Mouse (Mus musculus): ENCODE data around the gene Plcl2.
"Not testable (repeated sequence)": the region's sequence is repeated elsewhere in the genome, so short reads cannot be mapped to it uniquely, and the experiment has no call there.

The Plcl2 gene

GRCm38 (mm10) chr17:50658901-50659300 is 149.7 kb downstream of the Plcl2 start:
- in situ Hi-C loops (cut with MboI, MseI), result no loop called here

DNA sequence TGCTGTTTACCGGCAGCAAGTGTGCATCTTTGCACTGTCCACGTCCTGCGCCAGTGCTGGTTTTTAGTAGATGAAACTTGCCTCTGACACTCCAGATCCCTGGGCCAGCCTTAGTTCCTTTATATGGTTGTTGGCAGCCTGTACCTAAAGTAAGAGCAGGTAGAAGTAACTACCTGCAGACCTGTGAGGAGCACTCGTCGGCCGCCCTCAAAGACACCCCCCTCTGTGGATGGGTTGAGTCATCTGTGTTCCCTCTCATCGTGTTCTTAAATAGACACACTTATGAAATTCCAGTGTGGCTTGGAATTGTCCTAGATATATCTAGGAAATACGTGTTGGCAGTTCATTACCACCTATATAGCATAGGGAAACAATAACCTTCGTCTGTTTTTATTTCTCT is 158.4 kb downstream of the Plcl2 start:
- in situ Hi-C loops (cut with MboI, MseI), result no loop called here

DNA sequence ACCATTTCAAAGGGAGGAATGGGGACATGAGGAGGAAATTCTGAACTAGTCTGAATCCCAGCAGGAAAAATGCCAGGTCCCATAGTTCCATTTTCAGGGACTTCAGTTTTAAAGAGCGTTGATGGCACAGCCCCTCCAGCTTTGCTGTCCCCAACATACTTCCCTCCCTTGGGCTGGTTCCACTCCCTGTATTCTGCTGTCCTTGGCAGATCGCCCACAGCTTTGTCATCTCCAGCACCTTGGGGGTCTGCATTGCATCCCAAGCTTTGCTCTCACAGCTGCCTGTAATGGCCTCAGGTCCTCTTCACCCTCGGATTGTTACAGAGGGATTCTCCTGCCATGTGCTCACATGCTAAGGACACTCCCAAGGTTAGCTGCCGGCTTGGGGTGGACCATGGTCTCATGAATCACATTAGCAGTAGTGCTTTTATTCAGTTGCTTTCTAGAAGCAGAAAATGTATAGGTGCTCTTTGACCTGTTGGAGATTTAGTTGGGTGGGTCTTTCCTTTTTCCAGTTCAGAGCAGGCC is 159.5 kb downstream of the Plcl2 start:
- in situ Hi-C loops (cut with MboI, MseI), result no loop called here

DNA sequence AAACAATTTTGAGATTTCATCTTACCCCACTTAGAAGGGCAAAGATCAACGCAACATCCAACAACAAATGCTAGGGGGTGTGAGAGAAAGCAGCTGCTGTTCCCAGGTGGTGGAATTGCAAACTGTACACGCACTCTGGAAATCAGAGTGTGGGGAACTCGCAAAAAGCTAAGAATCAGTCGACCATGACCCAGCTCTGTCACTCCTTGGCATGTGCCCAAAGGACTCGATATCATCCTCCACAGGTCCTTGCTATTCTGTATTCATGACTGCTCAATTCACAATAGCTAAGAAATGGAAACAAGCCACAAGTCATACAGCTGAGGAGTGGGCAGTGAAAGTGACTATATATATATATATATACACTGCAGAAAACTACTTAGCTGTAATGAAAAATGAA is 162.2 kb downstream of the Plcl2 start:
- in situ Hi-C loops (cut with MboI, MseI), result no loop called here

DNA sequence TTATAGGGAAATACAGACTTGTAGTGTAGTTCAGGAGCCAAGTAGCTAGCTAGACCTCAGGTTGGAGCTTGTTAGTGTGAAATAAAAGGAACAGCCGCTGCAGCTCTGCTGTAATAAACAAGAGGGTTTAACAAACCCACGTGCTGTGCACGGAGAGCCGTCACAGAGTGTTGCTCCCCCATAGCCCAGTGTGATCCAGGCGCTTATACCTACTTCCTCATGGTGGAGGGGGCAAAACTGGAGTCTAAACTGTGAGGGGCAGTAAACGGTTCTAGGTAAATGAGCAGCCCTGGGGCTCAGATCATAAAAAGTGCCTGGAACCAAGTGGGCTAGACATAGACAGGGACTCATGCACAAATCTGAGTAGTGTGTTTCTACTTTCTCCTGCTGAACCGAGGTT is 165.4 kb downstream of the Plcl2 start:
- in situ Hi-C loops (cut with MboI, MseI), result no loop called here

- in situ Hi-C loops (cut with MboI, MseI), result no loop called here
Measured at GRCm38 (mm10) chr17:50675231-50675630, 166.0 kb downstream of the Plcl2 start.

DNA sequence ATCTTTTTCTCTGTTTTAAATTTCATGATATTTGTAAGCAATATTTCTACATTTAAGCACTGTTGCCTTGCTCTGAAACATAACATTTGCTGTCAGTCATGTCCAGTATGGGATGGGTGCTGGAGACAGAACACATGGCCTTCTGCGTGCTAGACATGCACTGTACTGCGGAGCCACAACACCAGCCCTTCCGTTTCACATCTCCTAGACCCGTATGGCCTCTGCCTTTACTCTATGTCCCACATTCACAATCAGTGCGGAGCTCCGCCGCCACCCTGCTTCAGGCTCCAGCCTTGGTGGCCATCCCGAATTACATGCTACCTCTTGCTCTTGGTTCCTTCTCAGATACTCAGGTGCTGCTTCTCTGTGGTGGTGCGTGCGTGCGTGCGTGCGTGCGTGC is 168.1 kb downstream of the Plcl2 start:
- in situ Hi-C loops (cut with MboI, MseI), result no loop called here

- in situ Hi-C loops (cut with MboI, MseI), result no loop called here
Measured at GRCm38 (mm10) chr17:50677978-50678712, 168.9 kb downstream of the Plcl2 start.

DNA sequence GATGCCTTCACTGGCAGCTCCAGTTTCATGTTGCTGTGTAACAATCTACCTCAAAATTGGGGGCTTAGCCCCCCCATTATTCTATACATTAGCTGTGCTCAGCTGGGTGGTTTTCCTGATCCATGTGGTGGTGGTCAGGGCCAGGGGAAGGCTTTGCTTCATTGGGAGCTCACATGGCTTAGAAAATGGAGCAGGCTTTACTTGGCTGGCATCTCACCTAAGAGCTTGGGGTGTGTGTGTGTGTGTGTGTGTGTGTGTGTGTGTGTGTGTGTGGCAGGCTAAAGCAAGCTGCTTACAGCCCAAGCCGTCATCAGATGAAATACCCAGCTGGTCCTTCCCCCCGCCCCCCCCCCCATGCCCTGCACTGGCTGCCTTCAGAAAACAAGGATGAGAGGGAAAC is 169.5 kb downstream of the Plcl2 start:
- in situ Hi-C loops (cut with MboI, MseI), result no loop called here

DNA sequence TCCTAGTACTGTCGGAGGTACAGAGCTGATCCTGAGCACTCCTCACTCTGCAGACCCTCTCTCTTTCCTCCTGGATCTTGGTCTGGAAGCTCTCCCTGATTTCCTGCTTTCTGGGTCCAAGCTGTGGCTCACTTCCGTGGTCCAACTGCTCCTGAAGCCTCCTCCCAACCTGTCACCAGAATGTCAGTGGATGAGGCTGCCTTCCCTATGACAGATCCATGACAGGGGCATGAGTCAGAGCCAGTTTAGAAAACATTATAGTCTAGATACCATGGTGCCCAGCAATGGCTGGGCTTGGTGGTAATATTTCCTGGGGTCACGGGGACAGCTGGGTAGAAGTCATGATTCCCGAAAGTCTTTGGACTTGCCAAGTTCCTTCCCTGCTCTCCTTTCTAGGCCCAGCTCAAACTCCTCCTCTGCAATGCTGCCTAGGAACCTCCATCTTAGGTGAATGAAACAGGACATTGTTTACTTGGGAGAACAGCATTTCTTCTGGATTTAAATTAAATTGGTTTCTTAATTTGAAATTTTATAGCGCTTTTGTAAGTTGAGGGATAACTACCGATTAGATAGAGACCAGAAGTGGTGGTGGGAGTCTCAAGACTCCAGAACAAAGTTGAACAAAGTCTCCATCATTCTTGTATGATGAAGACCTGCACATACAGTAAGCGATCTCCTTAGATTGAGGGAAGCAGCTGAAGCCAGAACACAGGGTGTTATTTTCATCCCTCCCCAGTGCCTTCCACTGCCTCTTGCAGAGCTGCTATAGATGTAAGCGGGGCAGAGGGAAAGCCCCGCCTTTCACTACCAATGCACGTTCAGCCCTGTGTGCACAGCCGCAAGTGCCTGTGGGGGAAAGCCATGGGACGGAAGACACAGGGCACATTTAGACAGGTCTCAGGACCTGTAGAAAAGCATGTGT is 170.7 kb downstream of the Plcl2 start:
- in situ Hi-C loops (cut with MboI, MseI), result no loop called here

DNA sequence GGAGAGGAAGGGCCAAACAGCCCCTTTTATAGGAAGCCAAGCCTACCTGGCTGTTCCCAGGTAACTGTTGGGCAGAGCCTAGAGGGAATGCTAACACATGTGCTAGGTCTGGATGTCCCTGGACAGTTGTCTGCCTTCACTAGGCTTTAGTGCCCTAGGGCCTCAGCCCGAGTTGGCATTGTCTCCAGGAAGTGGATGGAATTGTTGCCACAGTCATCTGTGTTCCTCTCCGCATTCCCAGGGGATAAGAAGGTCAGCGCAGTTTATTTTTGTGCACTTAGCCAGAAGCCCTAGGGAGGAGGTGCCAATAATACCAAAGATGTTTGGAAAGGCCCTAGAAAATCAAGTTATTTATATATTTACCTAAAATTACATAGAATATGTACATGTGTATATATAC is 173.5 kb downstream of the Plcl2 start:
- in situ Hi-C loops (cut with MboI, MseI), result no loop called here

DNA sequence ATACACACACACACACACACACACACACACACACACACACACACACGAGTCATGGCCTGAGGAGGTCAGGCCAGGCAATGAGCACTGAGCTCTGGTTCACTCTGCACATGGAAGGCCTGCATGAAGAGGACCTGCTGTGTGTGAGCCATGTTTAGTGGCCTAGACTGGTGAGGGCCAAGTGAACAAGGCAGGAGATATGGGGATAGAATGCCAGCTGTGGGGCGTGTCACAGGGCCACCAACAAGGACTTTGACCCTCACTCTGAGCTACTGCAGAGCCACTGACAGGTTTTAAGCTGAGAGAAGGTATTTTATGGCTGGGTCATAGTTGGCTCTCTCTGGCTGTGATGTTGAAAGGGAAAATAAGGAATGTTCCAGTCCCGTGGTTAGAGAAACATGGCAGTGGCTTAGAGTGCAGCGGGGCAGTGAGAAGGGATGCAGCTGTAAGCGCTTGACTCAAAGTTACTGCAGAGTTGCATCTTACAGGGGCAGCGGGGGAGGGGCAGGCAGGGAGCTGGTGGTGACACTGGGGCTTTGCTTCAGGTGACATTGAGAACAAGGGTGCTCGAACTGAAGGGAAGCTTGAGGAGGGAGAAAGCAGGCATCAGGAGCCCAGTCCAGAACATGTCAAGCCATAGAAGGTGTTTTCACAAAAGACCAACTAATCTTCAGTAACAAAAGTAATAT is 175.9 kb downstream of the Plcl2 start:
- in situ Hi-C loops (cut with MboI, MseI), result no loop called here

GRCm38 (mm10) chr17:50687670-50688069 is 178.5 kb downstream of the Plcl2 start:
- in situ Hi-C loops (cut with MboI, MseI), result no loop called here

DNA sequence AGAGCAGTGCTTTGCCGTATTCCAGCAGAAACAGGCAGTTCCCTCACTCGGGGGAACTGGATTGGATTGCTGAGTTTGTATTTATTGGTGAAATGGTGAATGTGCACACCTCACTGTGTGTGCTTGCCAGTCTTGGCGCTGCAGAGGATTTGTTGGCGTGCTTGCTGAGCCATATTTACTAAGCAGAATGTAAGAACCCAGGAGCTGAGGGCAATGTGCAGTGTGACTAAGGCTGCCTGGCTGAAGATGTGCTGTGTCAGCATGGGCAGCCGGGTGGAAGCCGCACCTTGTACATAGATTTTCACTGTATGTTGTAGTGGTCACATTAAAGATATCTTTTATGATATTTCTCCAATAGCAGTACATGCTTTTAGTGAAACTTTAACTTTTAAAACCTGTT is 178.9 kb downstream of the Plcl2 start:
- in situ Hi-C loops (cut with MboI, MseI), result no loop called here

DNA sequence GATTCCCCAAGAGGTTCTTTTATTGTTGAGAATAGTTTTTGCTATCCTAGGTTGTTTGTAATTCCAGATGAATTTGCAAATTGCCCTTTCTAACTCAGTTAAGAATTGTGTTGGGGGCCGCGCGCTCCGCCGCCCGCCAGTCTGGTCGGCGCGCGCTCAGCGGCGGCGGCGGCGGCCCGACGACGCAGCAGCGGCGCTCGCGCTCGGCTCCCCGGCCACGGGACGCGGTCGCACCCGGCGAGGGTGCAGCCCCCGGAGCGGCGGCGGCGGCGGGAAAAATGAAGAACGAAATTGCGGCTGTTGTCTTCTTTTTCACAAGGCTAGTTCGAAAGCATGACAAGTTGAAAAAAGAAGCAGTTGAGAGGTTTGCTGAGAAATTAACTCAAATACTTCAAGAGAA is 189.2 kb downstream of the Plcl2 start:
- in situ Hi-C loops (cut with MboI, MseI), result not testable (repeated sequence)

GRCm38 (mm10) chr17:50710497-50711222 is 201.5 kb downstream of the Plcl2 start:
- in situ Hi-C loops (cut with MboI, MseI), result no loop called here

- in situ Hi-C loops (cut with MboI, MseI), result no loop called here
Measured at GRCm38 (mm10) chr17:50717586-50717985, 208.4 kb downstream of the Plcl2 start.

GRCm38 (mm10) chr17:50724376-50724775 is 215.2 kb downstream of the Plcl2 start:
- in situ Hi-C loops (cut with MboI, MseI), result no loop called here

DNA sequence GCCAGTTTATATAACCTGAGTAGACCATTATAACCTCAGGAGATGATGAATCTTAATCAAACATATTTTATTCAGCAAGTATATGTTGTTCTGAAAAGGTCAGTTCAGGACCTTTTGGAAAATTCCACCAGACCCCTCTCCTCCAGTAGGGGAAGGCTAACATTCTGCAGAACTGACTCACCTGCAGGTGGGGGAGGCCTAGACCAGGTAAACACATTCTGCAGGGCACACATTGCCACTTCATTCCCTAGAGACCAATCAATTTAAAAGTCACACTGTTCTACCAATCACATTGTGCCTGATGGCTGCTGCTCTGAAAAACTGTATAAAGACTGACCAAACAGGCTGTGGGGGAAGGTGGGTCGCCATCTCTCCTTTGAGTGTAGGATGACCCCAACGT is 217.1 kb downstream of the Plcl2 start:
- in situ Hi-C loops (cut with MboI, MseI), result no loop called here

DNA sequence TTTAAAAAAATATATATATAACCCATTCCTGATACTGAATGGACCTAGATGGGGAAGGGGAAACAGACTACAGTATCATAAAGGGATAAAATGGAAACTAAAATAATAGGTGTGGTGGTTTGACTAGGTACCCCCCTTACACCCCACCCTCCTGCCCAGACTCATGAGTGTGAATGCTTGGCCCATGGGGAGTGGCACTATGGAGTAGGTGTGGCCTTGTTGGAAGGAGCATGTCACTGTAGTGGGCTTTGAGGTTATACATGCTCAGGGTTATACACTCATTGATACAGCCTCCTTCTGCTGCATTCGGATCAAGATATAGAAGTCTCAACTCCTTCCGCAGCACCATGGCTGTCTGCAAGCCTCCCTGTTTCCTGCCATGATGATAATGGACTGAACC is 219.8 kb downstream of the Plcl2 start:
- in situ Hi-C loops (cut with MboI, MseI), result no loop called here

DNA sequence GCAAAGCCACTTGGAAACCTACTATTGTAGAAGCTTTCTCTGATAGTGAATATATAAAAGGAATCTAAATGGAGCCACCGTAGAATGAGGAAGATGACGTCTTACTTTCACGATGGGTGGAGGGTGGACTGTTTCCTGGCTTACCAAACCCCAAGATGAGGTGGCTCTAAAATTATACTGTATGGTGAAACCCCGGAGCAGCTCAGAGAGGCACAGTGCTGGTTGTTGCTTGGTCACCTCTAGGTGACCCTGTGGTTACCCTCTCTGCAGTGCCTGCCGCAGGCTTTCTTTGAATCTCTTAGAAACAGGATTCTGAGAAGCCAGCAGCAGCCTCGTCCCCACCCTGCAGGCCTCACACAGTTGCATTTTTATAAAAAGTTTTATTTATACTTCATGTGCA is 220.4 kb downstream of the Plcl2 start:
- in situ Hi-C loops (cut with MboI, MseI), result no loop called here
